Mouse (Mus musculus) T-helper 17 cell (primary cell): ENCODE results near the gene Ankrd12.
"Not testable (repeated sequence)": the region's sequence is repeated elsewhere in the genome, so short reads cannot be mapped to it uniquely, and the experiment has no call there.

Source experiments
- in situ Hi-C, 2 experiments: fragments of 300-600 bp; cut with MboI, MseI; formaldehyde crosslinking; loops; 1 replicate in 1 of 2; 2 replicates in 1 of 2; pipeline ENCODE4 v1.15.1; 2025; ENCODE audit warnings: high pct_unique_total_duplicates in 2 of 2

The Ankrd12 gene

GRCm38 (mm10) chr17:66090251-66090650 is 13.4 kb upstream of the Ankrd12 start:
- in situ Hi-C loops = no loop called here

- in situ Hi-C loops = no loop called here
Measured at GRCm38 (mm10) chr17:66085038-66085437, 8.1 kb upstream of the Ankrd12 start.

- in situ Hi-C loops = no loop called here
Measured at GRCm38 (mm10) chr17:66084486-66084885, 7.6 kb upstream of the Ankrd12 start.

GRCm38 (mm10) chr17:66077437-66077850 is 555 bp upstream of the Ankrd12 start:
- in situ Hi-C loops = loop anchor here in 1 of 2 experiments (10.0 kb wide), 1 partner anchor 463 kb away; the partner anchor contains the start of gene Vapa

- in situ Hi-C loops = loop anchor here in 1 of 2 experiments (10.0 kb wide), 1 partner anchor 462 kb away; the partner anchor contains the start of gene Vapa
Measured at GRCm38 (mm10) chr17:66076174-66076927, 538 bp downstream of the Ankrd12 start.

- in situ Hi-C loops = loop anchor here in 1 of 2 experiments (10.0 kb wide), 1 partner anchor 461 kb away; the partner anchor contains the start of gene Vapa
Measured at GRCm38 (mm10) chr17:66075827-66076173, 1.1 kb downstream of the Ankrd12 start.

- in situ Hi-C loops = loop anchor here in 1 of 2 experiments (10.0 kb wide), 1 partner anchor 459 kb away; the partner anchor contains the start of gene Vapa
Measured at GRCm38 (mm10) chr17:66073971-66074370, 2.9 kb downstream of the Ankrd12 start.

- in situ Hi-C loops = loop anchor here in 1 of 2 experiments (5.0 kb wide), 1 partner anchor 33 kb away; the partner anchor contains the start of gene Ndufv2
Measured at GRCm38 (mm10) chr17:66069036-66069435, 7.9 kb downstream of the Ankrd12 start.

- in situ Hi-C loops = loop anchor here in 1 of 2 experiments (5.0 kb wide), 1 partner anchor 37 kb away; the partner anchor contains the start of gene Ndufv2
Measured at GRCm38 (mm10) chr17:66065115-66065514, 11.8 kb downstream of the Ankrd12 start.

- in situ Hi-C loops = no loop called here
Measured at GRCm38 (mm10) chr17:66061241-66061938, 15.5 kb downstream of the Ankrd12 start.

- in situ Hi-C loops = no loop called here
Measured at GRCm38 (mm10) chr17:66058160-66058559, 18.7 kb downstream of the Ankrd12 start.

- in situ Hi-C loops = no loop called here
Measured at GRCm38 (mm10) chr17:66057145-66057544, 19.7 kb downstream of the Ankrd12 start.

- in situ Hi-C loops = no loop called here
Measured at GRCm38 (mm10) chr17:66053349-66053748, 23.5 kb downstream of the Ankrd12 start.

- in situ Hi-C loops = no loop called here
Measured at GRCm38 (mm10) chr17:66048795-66049194, 28.1 kb downstream of the Ankrd12 start.

GRCm38 (mm10) chr17:66048199-66048598 is 28.7 kb downstream of the Ankrd12 start:
- in situ Hi-C loops = no loop called here

- in situ Hi-C loops = not testable (repeated sequence)
Measured at GRCm38 (mm10) chr17:66043679-66044078, 33.2 kb downstream of the Ankrd12 start.

- in situ Hi-C loops = no loop called here
Measured at GRCm38 (mm10) chr17:66041020-66041419, 35.9 kb downstream of the Ankrd12 start.

- in situ Hi-C loops = no loop called here
Measured at GRCm38 (mm10) chr17:66033239-66033638, 43.6 kb downstream of the Ankrd12 start.

GRCm38 (mm10) chr17:66031991-66032390 is 44.9 kb downstream of the Ankrd12 start:
- in situ Hi-C loops = no loop called here

GRCm38 (mm10) chr17:66024211-66024610 is 52.7 kb downstream of the Ankrd12 start:
- in situ Hi-C loops = no loop called here

- in situ Hi-C loops = no loop called here
Measured at GRCm38 (mm10) chr17:66011790-66012189, 65.1 kb downstream of the Ankrd12 start.

- in situ Hi-C loops = no loop called here
Measured at GRCm38 (mm10) chr17:66007892-66008291, 69.0 kb downstream of the Ankrd12 start.
